Mouse (Mus musculus) activated CD4-positive, CD25-positive, alpha-beta regulatory T cell (primary cell): ENCODE measurements around the gene Ist1. TPM values are rescaled to one million over a fixed set of nuclear protein-coding genes. Genes with fewer than 3 reads are reported as not detected.

Experiments used
- polyA plus RNA-seq, 2 experiments: library from polyadenylated mRNA; unstranded; fragments of 100-300 nt; shearing (Covaris generic); gene quantifications; one replicate each; pipeline ENCODE4 v1.2.1; 2017

Ist1 gene
- polyA plus RNA-seq = 100 to 1,000 TPM; 110 to 140 TPM

DNA sequence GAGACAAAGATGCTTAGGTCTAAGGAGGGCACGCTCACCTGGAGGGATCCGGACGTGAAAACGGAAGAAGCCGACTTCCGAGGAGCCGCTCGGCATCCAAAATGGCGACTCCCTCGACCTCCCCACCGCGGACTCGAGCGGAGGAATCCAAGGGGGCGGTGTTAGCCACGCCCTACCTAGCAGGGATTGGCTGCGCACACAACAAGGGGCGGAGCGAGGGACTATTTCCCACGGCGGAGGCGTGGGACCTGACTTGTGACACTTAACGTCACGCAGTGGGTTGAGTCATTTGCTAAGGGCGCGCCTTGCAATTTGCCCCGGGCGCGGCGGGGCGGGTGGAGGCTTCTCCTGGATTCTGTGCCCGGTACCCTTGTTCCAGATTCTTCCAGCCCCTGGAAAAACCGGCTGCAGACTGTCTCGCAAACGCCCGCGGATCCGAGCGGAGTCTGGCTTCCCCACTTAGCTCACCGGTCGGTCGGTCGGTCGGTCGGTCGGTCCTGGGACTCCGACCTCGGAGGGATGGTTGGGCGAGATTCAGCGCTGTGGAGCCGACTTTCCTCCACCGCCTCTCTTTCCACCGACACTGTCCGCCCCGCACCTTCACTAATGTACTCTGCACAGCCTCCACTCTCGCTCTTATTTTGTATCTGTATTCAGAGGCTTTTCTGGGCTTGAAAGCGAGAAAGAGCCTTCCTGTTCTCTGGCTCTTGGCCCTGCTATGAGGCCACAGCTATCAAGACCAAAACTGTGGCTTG is at the start of gene Ist1:
TSS of gene Ist1 (minus strand) at position 115 of the 755 bp plus-strand sequence.

GRCm38 (mm10) chr8:109737237-109738048 is 44.4 kb upstream of the Ist1 start, which contains the start of gene Atxn1l:
Gene Atxn1l, minus strand, starts transcription at chr8:109737739.

GRCm38 (mm10) chr8:109705320-109706075 is 12.4 kb upstream of the Ist1 start, which contains the start of gene Zfp821:
Gene Zfp821, plus strand, starts transcription at chr8:109705546.

Other genes starting within 250 kb of the Ist1 start
- under 1 TPM in 1 of 2 experiments, not detected in 1; 0.10 TPM for gene Pmfbp1, start 199.2 kb downstream of the Ist1 start, polyA plus RNA-seq
- gene Dhx38, start 127.4 kb downstream of the Ist1 start, polyA plus RNA-seq = 10 to 100 TPM; 13.5 to 23.9 TPM
- 1 to 10 TPM; 4.3 to 5.0 TPM for gene Txnl4b, start 127.4 kb downstream of the Ist1 start, polyA plus RNA-seq
- gene Hp, start 114.1 kb downstream of the Ist1 start, polyA plus RNA-seq = under 1 TPM in 1 of 2 experiments, not detected in 1; 0.24 TPM
- 10 to 100 TPM; 22.5 to 33.6 TPM for gene Dhodh, start 84.6 kb downstream of the Ist1 start, polyA plus RNA-seq
- 1 to 10 TPM in 1 of 2 experiments, under 1 TPM in 1; 0.81 to 1.4 TPM for gene Pkd1l3, start 78.7 kb downstream of the Ist1 start, polyA plus RNA-seq
- 10 to 100 TPM in 1 of 2 experiments, 1 to 10 TPM in 1; 9.9 to 11.4 TPM for gene Zfp821, start 12.3 kb upstream of the Ist1 start, polyA plus RNA-seq
- gene Atxn1l, start 44.5 kb upstream of the Ist1 start, polyA plus RNA-seq = 1 to 10 TPM; 2.5 to 2.6 TPM
- gene Ap1g1, start 85.3 kb upstream of the Ist1 start, polyA plus RNA-seq = 10 to 100 TPM; 39.3 to 51.7 TPM
- under 1 TPM; 0.26 to 0.50 TPM for gene Phlpp2, start 175.3 kb upstream of the Ist1 start, polyA plus RNA-seq